Mouse (Mus musculus) stomach, postnatal 0 days (tissue): ENCODE results near the gene Nuf2.

Experiments
- CTCF ChIP-seq: IDR thresholded peaks from 2 replicates; pipeline ENCODE4 v1.5.1; 2016; ENCODE audit warnings: antibody characterized with exemption, low read depth, mild to moderate bottlenecking, moderate library complexity
- EP300 ChIP-seq: optimal IDR thresholded peaks from 2 replicates; pipeline ENCODE3; 2016; ENCODE audit warnings: antibody characterized with exemption

DNA sequence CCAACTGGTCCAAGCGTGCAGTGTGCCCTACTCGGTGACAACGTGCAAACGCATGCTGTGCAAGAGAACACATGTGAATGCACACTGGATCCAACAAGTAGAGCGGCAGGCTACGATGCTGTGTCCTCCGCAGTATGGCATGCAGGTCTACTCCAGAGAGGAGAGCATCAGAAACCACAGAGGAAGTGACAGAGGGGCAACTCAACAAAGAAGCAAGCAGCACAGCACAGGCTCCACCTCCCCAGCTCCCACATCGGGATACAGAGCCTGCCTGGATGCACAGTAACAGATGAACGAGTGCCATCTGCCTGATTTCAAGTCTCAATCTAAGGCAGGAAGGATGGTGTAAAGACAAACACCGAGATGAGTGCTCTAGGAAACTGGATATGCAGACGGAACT is 11.9 kb downstream of the Nuf2 start:
- TF ChIP-seq CTCF, result no peak
- no peak for TF ChIP-seq EP300
